Mouse (Mus musculus) 3T3-L1 (cell line): ENCODE measurements at regions not wholly inside any gene's neighbourhood (a gene's known extent, or its start where the extent isn't known, plus 50 kb on each side); places are given as distances from the start of the nearest gene placed in this dataset.
A peak's percentile ranks its signal among the peaks of the same experiment; 100 is the strongest.

Source experiments
- DNase-seq: peaks from one replicate; pipeline ENCODE4 v3.0.0-alpha.2; 2015; ENCODE audit warnings: low read depth, low spot score

DNA sequence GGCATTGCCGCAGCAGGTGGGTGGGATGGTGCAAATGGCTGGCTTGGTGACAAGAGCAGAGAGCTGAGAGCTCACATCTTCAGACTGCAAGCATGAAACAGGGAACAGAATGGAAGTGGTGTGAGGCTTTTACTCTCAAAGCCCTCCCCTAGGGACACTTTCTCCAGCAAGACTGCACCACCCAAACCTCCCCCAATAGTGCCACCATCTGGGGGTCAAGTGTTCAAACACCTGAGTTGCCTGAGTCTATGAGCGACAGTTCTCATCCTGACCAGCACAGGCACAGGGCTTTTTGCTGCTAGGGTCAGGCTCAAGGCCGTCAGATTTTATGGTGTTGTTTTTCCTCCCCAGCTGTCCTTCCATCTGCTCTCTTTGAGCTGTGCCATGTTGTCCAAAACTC lies 337.9 kb upstream of the Eif4g2 start:
- DNase-seq: no peak

DNA sequence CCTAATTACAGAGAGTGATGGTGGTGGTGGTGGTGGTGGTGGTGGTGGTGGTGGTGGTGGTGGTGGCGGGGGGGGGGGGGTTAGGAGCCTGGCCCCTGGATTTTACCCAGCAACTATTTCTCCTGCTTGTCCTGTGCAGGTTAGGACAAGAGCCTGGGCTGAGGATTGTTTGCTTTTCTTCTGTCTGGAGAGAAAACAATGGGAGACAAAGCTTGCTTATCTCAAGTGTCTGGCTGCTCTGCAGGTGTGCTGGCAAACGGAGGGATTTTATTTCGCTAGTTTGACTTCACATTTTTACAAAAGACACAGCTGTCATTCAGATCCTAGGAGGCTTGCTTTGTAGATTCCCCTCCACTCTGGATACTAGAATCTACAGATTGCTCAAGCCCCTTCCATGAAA lies 334.9 kb upstream of the Eif4g2 start:
- DNase-seq: no peak

DNA sequence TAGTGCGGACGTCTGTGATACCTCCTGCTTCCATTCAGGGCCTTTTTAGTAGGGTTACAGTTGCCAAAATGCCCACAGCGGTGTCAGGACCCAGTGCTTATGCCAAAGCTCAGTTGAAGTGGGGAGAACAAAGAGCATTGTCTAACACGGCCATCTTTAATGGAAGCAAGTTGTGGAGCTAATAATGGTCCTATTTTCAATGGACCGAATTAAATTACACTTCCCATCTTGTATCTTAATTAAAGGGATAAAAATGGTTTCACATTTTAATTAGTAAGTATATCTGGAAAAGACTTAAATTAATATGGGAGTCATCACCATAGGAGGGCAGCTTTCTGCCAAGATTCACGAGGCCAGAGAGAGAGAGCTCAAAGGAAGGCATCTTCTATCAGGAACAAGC lies 333.2 kb upstream of the Eif4g2 start:
- no peak for DNase-seq

DNA sequence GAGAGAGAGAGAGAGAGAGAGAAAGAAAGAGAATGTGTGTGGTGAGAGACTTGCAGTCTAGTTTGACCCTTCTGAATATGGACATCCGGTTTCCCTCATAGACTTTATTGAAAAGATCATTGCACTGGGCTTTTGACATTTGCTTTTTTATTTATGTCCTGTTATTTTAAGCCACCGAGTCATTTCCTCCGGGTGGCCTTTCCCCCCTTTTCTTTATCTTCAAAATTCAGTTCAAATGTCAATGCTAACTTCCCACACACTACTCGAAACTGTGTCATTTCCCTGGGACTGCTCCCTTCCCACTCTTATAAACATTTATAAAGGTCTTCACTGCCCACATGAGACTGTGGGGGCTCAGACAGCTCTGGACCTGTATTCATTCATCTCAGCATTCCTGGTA lies 330.9 kb upstream of the Eif4g2 start:
- no peak for DNase-seq

DNA sequence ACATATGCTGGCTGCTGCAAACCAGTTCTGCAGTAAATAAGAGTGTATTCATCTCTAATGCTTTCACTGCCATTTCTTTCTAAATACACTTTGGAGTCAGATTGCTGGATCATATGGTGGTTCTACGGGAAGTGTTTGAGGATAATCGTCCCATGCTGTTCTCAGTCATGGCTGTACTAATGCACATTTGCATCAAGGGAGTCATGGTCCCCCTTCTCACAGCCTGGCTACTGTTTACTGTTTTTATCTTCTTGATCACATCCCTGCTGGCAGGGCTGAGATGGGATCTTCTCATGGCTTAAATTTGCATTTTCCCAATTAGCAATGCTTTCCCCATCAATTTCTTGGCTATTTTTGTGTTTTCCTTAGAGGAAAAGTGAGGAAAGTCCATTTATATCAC lies 330.1 kb upstream of the Eif4g2 start:
- no peak for DNase-seq

DNA sequence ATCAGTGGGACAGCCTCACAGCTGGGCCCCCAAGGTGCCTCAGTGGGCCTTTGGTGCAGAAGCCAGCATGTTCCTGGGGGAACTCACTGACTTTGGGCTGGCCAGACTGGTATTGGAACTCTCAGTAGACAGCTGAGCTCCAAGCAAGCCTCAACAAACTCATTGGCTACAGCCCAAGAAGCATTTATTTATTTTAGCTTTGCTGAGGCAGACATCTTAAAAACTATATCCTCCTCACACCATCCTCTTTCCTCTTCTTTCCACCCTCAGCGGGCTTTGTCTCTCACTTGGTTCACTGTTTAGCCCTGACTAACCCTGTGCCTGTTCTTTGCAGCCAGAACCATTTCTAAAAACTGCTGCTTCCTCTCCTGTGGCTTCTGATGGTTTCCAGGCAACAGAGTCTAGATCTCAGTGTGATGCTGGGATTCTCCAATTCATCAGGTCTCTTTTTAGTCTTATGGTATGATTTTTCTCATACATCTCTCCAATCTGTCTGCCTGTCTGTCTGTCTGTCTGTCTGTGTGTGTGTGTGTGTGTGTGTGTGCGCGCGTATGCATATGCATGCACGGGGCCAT lies 328.6 kb upstream of the Eif4g2 start:
- no peak for DNase-seq

DNA sequence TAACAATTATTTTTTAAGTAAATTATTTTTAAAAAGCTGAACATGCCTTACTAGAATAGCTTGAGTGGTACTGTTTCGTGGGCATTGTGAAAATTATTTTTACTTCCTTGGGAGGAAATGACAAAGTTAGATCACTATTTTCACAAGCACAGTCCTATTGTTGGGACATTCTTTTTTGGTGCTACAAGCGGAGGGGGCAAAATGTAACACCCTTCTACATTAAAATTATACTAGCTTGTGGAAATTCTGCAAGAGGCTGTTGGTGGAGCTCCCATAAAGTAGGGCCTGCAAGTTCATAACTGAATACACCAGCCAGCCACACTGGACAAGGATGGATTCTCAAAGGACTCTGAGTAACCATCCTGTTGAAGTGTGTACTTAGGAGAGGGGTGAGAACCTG lies 313.1 kb upstream of the Eif4g2 start:
- DNase-seq: no peak

DNA sequence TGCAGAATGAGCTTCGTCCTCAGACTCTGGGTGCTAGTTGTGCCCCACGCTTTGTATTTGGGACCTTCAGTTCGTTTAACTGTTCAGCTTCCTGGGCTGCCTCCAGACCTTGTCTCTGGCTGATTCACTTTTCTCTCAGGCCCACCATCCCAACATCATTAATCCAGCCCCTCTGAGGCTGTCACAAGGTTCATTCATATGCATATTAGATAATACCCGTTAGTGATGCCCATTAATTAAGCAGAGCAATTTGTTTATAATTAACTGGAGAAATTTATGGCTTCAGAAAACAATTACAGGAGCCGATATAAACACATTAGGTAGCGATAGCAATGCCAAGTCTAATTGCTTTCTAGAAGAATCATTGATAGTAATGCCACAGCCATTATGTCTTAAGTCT lies 312.3 kb upstream of the Eif4g2 start:
- no peak for DNase-seq

DNA sequence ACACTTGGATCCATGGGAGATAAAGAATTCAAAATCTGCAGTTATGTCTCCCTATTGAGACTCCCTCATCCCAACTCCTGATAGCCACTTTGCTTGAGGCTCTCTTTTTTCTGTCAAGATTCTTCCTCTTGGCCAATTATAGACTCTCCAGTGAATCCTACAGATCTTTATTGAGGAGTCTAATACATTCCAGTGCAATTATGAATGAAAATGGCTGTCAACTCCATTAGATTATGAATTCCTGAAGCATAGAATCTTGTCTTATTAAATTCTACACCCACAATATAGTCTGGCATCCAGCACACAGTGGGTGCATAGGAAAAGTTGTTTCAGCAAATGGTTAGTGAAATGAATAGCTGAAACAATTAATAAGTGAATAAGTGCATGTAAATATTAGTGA lies 311.0 kb upstream of the Eif4g2 start:
- no peak for DNase-seq

DNA sequence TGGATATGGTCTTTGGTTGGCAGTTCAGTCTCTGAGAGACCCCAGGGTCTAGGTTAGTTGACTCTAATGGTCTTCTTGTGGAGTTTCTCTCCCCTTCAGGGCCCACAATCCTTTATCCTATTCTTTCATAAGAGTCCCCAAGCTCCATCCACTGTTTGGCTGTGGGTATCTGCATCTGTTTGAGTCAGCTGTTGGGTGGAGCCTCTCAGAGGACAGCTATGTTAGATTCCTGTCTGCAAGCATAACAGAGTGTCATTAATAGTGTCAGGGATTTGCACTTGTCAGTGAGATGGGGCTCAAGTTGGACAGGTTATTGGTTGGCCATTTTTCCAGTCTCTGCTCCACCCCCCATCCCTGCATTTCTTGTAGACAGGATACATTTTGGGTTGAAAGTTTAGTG lies 306.9 kb upstream of the Eif4g2 start:
- no peak for DNase-seq

DNA sequence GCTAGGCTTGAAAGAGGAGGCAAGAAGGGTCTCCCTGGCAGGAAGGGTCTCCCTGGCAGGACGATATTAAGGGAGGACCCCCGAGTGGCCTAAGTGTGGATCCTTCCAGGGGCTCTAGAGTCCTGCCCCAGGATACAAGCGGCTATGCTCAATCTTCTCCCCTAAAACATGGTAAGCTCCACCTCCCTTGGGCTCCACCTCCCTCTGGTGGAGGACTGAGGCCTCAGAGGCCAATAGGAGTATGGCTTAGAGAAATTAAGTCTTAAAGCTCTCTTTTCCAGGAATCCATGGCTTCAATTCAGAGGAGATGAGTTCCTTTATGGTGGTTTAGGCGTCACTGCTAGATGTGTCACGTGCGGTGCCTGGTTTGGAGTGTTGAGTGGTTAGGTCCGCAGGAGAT lies 291.7 kb upstream of the Eif4g2 start:
- DNase-seq: no peak

DNA sequence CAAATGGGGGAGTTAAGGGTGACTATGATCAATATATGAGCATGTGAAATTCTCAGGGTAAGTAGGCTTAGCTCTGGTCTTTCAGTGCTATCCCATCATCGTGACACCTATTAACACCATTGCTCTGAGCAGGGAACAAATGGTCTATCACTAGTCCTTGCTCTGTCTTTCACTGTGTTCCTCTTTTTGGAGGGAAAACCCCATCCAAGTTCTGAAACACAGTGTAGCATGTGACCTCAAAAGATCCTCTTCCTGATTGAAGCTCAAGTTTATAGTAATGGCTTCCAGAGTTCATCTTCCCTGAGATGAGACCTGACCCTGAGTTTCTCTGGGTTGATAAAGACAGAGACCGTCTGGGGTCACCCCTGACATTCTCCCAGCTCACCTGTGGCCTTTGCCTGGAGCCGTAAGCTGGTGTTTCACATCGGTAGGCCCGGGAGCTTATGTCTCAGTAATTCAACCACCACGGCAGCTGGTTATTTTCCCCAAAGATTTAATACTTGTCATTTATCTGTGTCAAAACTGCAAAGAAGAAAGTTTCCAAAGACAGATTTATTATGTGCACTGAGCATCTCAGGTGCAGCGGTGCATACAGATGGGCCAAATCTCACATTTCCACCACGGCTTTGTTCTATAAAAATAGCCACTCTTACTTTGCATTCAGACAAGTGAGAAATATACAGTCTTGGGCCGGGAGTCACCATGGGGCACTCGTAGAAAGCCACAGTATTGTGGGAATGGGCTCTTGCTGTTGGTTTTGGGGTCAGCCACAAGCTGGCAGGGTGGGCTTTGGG lies 290.7 kb upstream of the Eif4g2 start:
- DNase-seq: no peak

DNA sequence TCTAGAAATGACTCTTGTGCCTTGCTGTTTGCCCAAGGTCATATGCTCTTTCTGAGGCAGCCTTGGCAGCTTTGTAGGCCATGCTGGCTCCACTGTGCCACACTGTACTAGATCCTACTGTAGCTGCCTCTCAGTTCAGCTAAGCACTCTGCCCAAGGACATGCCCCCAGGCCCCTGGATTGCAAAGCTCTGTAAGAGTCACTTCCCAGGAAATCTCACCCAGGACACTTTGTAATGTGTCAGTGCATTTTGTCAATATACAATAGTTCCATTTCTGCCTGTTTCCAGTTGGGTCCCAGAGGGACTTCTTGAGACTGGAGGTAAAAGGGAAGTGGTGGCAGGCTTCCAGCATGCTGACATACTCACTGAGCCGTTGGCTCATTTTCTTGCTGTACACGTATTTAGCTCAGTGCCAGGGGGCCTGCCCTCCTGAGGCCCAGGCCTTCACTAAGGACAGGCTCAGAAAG lies 287.6 kb upstream of the Eif4g2 start:
- DNase-seq: peak; percentile 87

DNA sequence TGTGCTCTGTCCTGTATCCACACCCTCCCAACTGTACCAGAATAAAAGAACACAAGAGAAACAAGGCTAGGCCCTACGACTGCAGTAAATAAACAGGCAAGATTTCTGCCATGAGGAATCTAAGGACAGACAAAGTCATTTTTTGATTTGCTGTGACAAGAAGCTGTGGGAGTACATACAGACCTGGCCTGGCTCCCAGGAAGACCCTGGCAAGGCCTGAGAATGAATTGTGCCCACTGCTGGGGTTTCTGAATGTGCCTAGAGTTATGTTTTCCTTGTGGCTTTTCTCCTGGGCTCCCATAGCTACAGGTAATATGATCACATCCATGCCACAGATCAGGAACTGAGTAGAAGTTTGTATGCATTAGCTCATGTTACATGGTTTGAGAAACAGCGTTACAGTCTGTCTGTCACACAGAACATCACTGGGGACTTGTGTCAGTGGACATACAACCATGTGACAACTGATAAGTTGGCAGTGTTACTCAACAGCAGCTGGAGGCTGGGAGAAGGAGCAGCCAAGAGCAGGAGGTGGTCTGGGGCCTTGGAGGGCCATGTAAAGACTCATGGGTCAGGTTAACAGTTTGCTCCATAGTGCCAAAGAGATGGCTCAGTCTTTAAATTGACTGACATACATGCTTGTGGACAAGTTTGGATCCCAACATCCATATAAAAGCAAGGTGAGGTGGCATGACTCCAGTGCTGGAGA lies 285.6 kb upstream of the Eif4g2 start:
- no peak for DNase-seq

DNA sequence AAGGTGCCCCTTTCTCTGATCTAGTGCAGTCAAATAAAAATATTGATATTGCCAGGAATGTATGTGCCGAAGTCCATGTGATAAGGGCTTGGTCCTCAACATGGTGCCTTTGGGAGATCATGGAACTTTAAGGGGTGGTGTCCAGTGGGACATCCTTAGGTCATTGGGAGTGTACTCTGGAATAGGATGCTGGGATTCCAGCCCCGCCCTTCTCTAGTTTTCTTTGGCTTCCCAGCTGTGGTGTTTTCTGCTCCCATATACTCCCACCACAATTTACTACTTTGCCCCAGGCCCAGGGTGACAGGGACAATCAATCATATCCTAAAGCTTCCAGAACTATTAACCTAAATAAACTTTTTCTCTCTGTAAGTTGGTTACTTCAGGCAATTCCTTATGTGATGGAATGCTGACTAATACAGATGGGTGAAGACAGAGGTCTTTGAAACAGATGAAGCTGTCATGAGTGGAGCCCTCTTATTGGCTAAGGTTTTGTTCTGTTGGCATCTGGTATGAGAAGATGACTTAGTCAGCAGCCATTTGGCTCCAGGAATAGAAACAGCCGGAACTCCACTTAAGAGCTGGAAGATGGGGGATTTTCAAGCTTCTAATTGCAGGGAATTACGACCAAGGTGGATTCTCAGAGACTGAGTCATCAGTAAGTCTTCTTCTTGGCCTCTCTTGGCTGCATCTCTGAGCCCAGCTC lies 284.3 kb upstream of the Eif4g2 start:
- DNase-seq: peak; percentile 98

DNA sequence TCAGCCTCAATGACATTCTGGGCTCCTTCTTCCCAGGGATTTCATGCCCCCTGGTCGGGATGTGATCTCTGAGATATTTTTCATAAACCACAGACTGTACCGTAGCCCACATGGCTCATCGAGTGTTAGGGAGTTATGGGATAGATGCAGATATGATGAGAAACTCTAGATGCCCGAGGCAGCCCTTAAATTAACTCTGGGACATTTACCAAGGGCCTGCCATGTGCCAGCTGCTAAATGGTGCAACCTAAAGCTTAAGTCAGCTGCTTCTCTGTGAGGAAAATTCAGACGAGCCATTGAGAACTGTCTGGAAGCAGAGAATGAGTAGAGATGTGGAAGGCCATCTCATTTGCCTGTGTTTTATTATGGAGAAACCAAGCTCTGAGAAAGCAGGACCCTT lies 282.6 kb upstream of the Eif4g2 start:
- peak; percentile 72 for DNase-seq

DNA sequence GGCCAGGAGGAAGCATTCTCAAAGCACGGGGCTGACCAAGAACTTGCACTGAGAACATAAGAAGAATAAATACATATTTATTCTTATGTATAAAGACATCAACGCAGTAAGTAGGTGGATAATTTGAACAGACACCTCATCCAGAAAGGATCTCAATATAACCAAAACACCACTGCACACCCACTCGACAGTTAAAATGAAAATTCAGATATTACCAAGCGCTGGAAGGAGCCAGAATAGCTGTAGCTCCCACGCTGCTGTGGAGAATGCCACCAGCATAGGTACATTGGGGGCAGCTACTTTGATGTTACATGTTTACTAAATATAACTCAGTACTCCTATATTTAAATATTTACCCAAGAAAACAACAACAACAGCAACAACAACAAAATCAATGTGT lies 280.4 kb upstream of the Eif4g2 start:
- DNase-seq: no peak

DNA sequence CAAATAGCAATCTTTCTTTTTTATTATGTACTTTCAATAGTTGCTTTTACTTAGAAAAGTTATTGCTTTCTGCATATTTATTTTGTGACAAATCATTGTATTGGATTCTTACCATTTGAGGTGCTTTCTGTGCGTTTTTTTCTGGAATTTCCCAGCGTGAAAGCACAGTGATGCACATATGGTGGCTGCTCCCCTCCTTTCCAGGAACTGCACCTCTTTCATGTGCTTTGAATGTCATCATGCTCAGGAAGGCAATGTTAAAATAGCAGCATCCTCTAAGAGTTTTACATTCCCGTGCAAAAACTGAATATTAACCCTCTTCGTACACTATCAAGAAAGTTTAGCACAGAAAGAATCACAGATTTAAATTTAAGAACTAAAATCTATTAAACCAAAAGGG lies 279.8 kb upstream of the Eif4g2 start:
- no peak for DNase-seq

DNA sequence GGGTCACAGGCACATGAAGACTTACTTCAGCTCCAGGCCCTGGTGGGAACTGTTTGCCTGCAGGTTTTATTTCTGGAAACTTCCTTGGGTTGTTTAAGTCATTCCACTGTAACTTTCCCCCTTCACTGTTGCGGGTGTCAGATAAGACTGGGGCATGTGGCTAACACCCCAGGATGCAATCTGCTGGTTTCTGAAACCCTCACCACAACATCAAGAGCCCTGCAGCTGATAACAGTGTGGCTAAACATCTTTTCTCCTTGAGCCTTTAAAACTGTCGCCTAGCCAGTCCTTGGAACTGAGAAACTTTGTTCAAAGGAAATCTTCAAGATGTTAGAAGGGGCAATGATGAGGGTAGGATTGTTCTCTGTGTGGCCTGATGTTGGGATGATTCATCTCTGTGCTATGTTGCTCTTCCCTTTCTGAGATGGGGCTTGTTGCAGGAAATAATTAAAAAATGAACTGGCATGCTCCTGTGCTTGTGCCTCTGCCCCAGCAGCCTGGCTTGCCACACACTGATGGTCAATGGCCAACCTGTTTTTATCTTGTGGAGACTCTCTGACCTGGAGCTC lies 272.3 kb upstream of the Eif4g2 start:
- DNase-seq: peak; percentile 81

DNA sequence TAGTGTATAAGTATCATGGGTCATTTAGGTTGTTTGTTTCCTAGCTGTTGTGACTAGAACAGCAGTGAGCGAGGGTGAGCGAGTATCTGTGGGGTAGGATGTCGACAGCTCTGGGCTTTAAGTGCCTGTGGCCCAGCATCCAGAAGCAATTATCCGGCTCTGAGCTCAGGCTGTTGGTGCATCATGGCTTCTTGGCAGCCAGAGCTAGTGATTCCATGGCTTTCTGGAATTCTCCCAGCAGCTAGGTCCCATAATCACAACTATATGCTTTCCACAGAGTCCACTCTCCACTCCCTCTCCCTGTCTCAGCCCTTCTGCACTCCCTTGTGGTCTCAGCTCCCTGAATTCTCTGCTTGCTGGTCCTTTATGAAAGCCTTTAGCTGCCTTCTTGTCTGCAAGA lies 271.2 kb upstream of the Eif4g2 start:
- peak; percentile 60 for DNase-seq

DNA sequence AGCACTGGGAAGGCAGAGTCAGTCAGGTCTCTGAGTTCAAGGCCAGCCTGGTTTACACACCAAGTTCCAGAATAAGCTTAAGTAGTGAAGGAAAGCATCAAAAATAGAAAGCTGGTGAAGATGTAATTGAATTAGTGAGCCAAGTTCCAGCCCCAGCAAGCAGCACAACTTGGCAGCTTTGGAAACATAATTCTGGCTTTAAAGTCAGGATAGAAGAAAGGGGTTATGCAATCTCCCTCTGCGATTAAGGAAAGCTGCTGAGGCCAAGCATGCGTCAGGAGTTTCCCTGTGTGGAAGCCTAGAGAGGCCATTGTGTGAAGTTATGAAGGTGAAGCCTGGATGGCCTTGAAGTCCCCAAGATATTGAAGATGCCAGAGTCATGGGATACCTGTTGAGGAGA lies 269.3 kb upstream of the Eif4g2 start:
- peak; percentile 9 for DNase-seq

DNA sequence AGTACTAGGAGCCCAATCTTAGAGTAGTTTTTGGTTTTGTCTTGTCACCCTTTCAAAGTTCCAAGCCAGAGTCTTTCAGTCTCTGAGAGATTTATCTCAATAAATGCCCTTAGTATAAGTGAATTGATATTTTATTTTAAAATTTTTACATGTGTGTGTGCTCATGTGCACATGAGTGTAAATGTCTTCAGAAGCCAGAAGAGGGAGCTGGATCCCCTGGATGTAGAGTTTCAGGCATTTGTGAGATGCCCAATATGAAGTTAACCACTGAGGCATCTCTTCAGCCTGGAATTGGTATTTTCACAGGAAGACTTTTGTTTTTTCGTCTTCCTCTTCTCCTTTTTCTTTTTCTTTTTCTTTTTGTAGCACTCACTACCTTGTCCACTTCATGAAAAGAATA lies 262.3 kb upstream of the Eif4g2 start:
- DNase-seq: no peak
